Mouse (Mus musculus): ENCODE measurements around the gene Chadl.

Chadl gene

DNA sequence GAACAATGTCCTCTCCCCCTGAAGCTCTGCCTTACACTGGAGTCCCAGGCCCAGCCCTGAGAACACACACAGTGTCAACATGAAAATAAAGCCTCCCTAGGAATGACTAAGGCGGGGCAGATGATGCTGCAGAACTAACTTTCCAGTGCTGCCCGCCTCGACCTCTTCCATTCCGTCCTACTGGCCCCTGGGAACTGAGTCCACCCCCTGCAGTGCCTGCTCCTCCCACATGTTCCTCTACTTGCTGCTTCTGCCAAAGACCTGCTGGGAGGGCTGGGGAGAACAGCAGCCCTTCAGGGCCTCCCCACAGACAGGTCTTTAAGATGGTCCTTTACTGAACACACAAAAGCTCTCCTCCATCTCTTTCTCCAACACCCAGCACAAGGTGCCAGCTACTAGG lies 13.7 kb upstream of the Chadl start:
- CTCF ChIA-PET = interaction anchor here in 2 of 4 experiments (0.9 to 3.7 kb wide), 2 partner anchors 11 to 17 kb away, joined by 3 to 11 read pairs; no protein-coding TSS in a partner anchor
- POLR2A ChIA-PET = interaction anchor here in 3 of 4 experiments (0.5 to 7.6 kb wide), 13 partner anchors 9 to 397 kb away, joined by 3 to 89 read pairs (median 3); no protein-coding TSS in a partner anchor

DNA sequence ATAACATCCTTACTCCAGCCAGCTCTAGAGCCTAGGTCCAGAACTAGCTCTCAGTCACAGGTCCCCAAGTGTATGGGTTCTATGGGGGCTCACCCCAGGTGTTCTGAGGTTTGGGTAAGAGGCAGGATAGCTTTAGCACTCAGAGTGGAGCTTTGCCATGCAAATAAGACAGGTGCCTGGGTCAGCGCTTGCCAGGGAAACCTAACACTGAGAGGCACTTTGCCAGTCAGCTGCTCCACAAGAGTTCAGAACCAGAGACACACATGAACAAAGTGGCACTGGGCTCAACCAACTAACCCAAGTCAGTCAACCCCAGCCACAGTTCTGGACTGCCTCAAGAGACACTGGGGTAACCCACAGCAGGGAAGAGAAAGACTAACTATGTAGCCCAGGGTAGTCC lies 12.6 kb upstream of the Chadl start:
- CTCF ChIA-PET = interaction anchor here (0.5 to 3.7 kb wide), 13 partner anchors 9 to 251 kb away, joined by 3 to 13 read pairs (median 4); partner anchors contain the start of gene Chadl (in 1 of the 4)
- POLR2A ChIA-PET = interaction anchor here (0.6 to 7.6 kb wide), 33 partner anchors 8 to 361 kb away, joined by 3 to 89 read pairs (median 5); partner anchors contain the start of genes Chadl (in 1 of the 4), Ep300 (in 1 of the 4) and Pmm1 (in 1 of the 4)

DNA sequence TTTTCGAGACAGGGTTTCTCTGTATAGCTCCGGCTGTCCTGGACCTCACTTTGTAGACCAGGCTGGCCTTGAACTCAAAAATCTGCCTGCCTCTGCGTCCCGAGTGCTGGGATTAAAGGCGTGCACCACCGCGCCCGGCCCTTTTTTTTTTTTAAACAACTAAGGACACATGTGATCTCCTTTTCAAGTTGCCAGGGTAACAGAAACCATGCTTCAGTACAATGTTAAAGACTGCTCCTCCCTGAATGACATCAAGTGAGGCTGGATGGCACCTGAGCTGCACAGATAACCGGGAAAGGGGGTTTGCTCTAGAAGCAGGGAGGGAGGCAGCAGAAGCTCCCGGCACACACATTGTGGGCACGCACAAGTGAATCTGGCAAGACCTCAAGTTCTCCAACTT lies 11.9 kb upstream of the Chadl start:
- POLR2A ChIA-PET = interaction anchor here (0.6 to 7.6 kb wide), 36 partner anchors 8 to 454 kb away, joined by 3 to 89 read pairs (median 5); partner anchors contain the start of genes Chadl (in 1 of the 4), Ep300 (in 1 of the 4) and Pmm1 (in 1 of the 4)
- CTCF ChIA-PET = interaction anchor here (0.5 to 3.7 kb wide), 15 partner anchors 9 to 252 kb away, joined by 3 to 13 read pairs (median 4); partner anchors contain the start of gene Chadl (in 1 of the 4)

DNA sequence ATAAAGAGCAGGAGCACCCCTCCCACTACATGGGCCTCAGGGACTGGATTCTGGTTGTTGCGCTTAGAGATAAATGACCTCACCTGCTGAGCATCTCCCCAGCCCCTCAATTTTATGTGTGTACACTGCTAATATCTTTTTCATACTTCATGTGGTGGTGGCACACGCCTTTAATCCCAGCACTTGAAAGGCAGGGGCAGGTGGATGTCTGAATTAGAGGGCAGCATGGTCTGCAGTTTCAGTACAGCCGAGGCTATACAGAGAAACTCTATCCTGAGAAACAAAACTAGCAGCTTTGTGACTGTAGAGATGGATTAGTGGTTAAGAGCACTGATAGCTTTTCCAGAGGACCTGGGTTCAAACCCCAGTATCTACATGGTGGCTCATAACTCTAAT lies 6.0 kb upstream of the Chadl start:
- CTCF ChIA-PET = interaction anchor here in 2 of 4 experiments (0.8 to 2.8 kb wide), 4 partner anchors 9 to 128 kb away, joined by 3 to 12 read pairs (median 8); no protein-coding TSS in a partner anchor
- POLR2A ChIA-PET = interaction anchor here in 3 of 4 experiments (0.6 to 8.6 kb wide), 13 partner anchors 7 to 237 kb away, joined by 3 to 154 read pairs (median 4); partner anchors contain the start of genes Rangap1 (in 1 of the 3) and Zc3h7b (in 1 of the 3)

DNA sequence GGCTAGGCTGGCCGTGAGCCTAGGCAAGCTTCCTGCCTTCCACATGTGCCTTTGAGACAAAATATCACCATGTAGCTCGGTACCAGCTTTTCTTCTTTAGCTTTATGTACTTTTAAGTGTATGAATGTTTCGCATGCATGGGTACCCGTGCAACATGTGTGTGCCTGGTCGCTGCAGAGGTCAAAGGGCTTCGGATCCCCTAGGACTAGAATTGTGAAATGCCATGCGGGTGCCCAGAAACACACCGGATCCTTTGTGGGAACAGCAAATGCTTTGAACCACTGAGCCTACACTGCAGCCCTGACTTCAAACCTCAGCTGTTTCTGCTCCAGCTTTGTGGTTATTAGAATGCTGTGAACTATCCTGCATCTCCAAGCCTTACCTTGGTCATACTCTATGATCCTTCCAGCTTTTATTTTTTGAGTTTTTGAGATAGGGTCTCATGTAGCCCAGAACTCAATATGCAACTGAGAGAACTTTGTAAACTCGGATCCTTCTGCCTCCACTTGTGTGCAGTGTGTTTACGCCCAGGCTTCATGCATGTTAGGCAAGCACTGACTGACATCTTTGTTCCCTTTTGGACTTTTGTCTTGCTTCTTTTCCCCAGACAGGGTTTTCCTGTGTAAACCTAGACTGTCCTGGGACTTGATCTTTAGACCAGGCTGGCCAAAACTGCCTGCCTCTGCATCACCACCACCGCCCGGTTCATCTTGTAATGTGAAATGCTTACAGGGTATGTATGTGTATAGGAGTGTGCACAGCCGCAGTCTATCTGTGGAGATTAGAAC lies 5.4 kb upstream of the Chadl start:
- POLR2A ChIA-PET = interaction anchor here in 3 of 4 experiments (0.7 to 8.6 kb wide), 20 partner anchors 8 to 313 kb away, joined by 3 to 154 read pairs (median 3); partner anchors contain the start of genes Rangap1 (in 1 of the 3) and Zc3h7b (in 1 of the 3)
- CTCF ChIA-PET = interaction anchor here in 3 of 4 experiments (0.6 to 2.8 kb wide), 10 partner anchors 9 to 467 kb away, joined by 3 to 12 read pairs (median 4); partner anchors contain the start of gene Mchr1 (in 1 of the 3)

DNA sequence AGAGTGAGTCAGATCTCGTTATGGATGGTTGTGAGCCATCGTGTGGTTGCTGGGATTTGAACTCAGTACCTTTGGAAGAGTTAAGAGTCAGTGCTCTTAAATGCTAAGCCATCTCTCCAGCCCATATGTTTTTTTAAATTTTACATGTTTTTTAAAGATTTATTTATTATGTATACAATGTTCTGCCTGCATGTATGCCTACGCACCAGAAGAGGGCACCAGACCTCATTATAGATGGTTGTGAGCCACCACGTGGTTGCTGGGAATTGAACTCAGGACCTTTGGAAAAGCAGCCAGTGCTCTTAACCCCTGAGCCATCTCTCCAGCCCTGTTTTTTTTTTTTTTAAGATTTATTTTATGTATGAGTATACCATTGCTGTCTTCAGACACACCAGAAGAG lies 4.3 kb upstream of the Chadl start:
- POLR2A ChIA-PET = interaction anchor here (0.6 to 9.9 kb wide), 42 partner anchors 8 to 314 kb away, joined by 3 to 154 read pairs (median 4); partner anchors contain the start of genes Ep300 (in 2 of the 4), Csdc2 (in 1 of the 4), L3mbtl2 (in 1 of the 4) and Rangap1 (in 1 of the 4)

DNA sequence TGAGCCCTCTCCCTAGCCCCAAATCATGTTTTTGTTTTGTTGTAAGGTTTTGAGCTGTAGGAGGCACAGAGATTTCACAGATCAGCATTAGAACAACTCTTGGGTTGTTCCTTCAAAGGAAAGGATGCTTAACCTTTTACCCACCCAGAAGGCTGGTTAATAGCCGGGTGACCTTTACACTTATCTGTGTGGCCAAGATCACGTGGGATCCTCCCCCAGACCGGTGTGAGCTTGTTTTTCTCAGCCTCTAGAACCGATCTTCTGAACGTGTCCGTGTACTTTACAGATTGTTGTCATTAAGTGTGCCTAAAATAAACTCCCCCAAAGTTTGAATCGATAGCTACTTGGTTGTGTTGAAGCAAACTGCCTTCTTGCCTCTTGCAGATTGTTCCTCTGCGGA lies 3.5 kb upstream of the Chadl start:
- ChIA-PET CTCF (interaction anchor here (0.6 to 3.4 kb wide), 27 partner anchors 8 to 446 kb away, joined by 3 to 12 read pairs (median 3); partner anchors contain the start of genes Pmm1 (in 1 of the 4), Rangap1 (in 1 of the 4), Srebf2 (in 1 of the 4) and Zc3h7b (in 1 of the 4)), POLR2A (interaction anchor here (0.5 to 9.9 kb wide), 72 partner anchors 8 to 1854 kb away, joined by 3 to 154 read pairs (median 4); partner anchors contain the start of genes Rangap1 (in 2 of the 4), Zc3h7b (in 2 of the 4), Csdc2 (in 1 of the 4) and Ep300 (in 1 of the 4))

More for the DNA sequence above, 4.3 kb upstream of the Chadl start:
- CTCF ChIA-PET = interaction anchor here (0.7 to 3.4 kb wide), 11 partner anchors 9 to 466 kb away, joined by 3 to 12 read pairs (median 3); partner anchors contain the start of gene Mchr1 (in 1 of the 4)

DNA sequence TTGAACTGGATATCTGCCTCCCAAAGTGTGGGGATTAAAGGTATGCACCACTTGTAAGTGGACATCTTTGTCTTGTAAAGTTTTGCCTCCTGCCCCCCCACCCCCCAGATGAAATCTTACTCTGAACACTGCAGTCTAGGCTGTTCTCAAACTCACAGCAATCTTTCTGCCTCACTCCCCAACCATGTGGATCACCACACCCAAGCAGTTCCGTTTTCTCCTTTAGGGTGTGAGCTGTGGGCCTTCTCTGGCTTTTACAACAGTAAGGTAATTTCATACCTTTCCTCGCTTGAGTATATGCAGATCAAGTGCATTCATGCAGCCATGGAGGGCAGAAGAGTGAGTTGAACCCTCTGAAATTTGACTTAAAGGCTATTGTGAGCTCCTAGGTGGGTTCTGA lies 3.1 kb upstream of the Chadl start:
- ChIA-PET CTCF (interaction anchor here (0.6 to 3.4 kb wide), 28 partner anchors 8 to 552 kb away, joined by 3 to 12 read pairs (median 3); partner anchors contain the start of genes 1500009C09Rik (in 1 of the 4), L3mbtl2 (in 1 of the 4), Pmm1 (in 1 of the 4) and Rangap1 (in 1 of the 4)), POLR2A (interaction anchor here (0.6 to 9.9 kb wide), 76 partner anchors 8 to 1853 kb away, joined by 3 to 154 read pairs (median 4); partner anchors contain the start of genes Csdc2 (in 1 of the 4), Ep300 (in 1 of the 4), L3mbtl2 (in 1 of the 4) and Pmm1 (in 1 of the 4))

DNA sequence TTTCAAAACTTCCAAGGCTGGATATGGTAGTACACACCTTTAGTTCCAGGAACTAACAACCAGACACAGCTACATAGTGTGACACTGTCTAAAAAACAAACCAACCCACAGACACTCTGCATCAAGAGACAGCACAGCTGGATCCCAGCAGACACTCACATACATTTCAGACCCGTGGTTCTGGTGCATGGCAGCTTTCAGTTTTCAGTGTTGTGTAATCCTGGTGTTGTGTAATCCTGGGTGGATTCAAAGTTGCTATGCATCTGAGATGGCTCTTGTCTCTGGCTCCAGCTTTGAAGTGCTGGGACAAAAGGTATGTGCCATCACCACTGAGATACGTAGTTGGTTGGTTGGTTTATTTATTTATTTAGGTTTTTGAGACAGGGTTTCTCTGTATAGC lies 1.4 kb upstream of the Chadl start:
- ChIA-PET POLR2A (interaction anchor here in 2 of 4 experiments (0.9 to 9.9 kb wide), 24 partner anchors 10 to 232 kb away, joined by 3 to 154 read pairs (median 4); partner anchors contain the start of genes Polr3h (in 2 of the 2), L3mbtl2 (in 1 of the 2), Rbx1 (in 1 of the 2) and Tef (in 1 of the 2)), CTCF (interaction anchor here in 3 of 4 experiments (0.5 to 3.4 kb wide), 8 partner anchors 11 to 262 kb away, joined by 3 to 12 read pairs (median 4); partner anchors contain the start of gene Pmm1 (in 1 of the 3))

DNA sequence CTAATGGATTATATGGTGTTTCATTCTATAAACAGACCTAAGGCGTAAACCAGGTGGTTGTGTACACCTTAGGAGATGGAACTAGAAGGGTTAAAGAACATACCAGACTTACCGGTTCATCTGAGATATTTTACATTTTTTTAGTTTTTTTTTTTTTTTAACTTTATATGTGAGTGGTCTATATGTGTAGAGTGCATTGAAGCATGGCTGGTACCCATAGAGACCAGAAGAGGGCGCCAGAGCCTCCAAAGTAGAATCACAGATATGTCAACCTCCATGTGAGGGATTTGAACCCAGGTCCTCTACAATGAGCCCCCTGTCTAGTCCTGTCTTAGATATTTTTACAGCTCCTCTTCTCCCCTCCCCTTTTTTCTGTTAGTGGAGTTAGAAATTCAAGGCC lies 760 bp upstream of the Chadl start:
- ChIA-PET POLR2A (interaction anchor here in 3 of 4 experiments (0.7 to 9.9 kb wide), 11 partner anchors 11 to 325 kb away, joined by 3 to 154 read pairs (median 3); partner anchors contain the start of genes L3mbtl2 (in 1 of the 3), Rangap1 (in 1 of the 3) and Zc3h7b (in 1 of the 3)), CTCF (interaction anchor here in 2 of 4 experiments (0.7 to 3.4 kb wide), 6 partner anchors 21 to 231 kb away, joined by 3 to 12 read pairs (median 4); no protein-coding TSS in a partner anchor)

DNA sequence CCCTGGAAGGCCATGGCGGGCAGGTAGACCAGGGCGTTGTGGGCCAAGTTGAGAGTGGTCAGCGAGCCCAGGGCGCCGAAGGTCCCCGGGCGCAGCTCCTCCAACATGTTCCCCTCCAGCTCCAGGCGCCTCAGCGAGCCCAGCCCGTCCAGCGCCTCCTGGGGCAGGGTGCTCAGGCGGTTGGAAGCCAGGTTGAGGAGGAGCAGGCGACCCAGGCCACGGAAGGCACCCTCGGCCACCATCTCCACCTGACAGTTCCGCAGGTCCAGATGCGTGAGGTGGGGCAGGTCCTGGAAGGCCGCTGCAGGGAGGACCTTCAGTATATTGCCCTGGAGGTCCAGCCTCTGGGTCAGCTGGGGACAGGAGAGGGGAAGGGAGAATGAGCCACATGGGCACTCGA lies 2.2 kb downstream of the Chadl start:
- ChIA-PET CTCF (interaction anchor here in 3 of 4 experiments (0.7 to 3.6 kb wide), 21 partner anchors 9 to 280 kb away, joined by 3 to 28 read pairs (median 5); partner anchors contain the start of genes L3mbtl2 (in 1 of the 3), Rangap1 (in 1 of the 3) and Zc3h7b (in 1 of the 3)), POLR2A (interaction anchor here (0.6 to 9.9 kb wide), 53 partner anchors 9 to 321 kb away, joined by 3 to 107 read pairs (median 5); partner anchors contain the start of genes Ep300 (in 2 of the 4), L3mbtl2 (in 2 of the 4), Rbx1 (in 2 of the 4) and Pmm1 (in 1 of the 4))

DNA sequence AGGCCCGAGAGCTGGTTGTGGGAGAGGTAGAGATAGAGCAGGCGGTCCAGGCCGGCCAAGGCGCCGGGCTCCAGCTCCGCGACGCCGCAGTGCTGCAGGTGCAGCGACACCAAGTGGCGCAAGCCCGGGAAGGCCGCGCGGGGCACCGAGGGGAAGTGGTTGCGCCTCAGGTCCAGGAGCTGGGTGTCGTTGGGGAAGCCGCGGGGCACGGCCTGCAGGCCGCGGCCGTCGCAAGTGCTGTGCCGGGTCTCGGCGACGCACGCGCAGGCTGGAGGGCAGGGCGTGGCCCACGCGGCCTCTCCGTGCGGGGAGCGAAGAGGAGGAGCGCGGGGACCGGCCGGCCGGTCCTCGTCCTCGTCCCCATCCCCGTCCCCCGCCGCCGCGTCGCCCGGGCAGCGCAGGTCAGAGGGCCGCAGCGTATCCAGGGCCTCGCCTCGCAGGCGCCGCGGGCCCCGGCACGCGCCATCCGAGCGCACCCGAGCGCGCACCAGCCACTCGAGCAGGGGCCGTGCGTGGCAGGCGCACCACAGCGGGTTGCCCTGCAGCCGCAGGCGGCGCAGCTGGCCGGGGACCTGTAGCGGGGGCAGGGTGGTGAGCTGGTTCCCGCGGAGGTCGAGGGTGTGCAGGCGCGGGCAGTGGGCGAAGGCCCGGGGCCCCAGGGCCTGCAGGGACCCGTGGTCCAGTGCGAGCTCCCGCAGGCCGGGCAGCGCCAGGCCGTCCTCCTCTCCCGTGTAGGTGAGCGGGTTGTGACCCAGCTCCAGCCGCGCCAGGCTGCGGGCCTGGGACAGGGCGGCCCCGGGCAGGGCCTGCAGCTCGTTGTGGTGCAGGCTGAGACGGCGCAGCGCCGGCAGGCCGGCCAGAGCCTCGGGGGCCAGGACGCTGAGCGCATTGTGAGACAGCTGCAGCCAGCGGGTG lies 2.9 kb downstream of the Chadl start:
- CTCF ChIA-PET = interaction anchor here (0.5 to 3.6 kb wide), 72 partner anchors 9 to 322 kb away, joined by 3 to 28 read pairs (median 4); partner anchors contain the start of genes Rbx1 (in 2 of the 4), Ep300 (in 1 of the 4), L3mbtl2 (in 1 of the 4) and Rangap1 (in 1 of the 4)
- POLR2A ChIA-PET = interaction anchor here (0.5 to 9.9 kb wide), 114 partner anchors 8 to 1459 kb away, joined by 3 to 107 read pairs (median 4); partner anchors contain the start of genes L3mbtl2 (in 4 of the 4), Rbx1 (in 4 of the 4), Ep300 (in 3 of the 4) and Rangap1 (in 2 of the 4)

DNA sequence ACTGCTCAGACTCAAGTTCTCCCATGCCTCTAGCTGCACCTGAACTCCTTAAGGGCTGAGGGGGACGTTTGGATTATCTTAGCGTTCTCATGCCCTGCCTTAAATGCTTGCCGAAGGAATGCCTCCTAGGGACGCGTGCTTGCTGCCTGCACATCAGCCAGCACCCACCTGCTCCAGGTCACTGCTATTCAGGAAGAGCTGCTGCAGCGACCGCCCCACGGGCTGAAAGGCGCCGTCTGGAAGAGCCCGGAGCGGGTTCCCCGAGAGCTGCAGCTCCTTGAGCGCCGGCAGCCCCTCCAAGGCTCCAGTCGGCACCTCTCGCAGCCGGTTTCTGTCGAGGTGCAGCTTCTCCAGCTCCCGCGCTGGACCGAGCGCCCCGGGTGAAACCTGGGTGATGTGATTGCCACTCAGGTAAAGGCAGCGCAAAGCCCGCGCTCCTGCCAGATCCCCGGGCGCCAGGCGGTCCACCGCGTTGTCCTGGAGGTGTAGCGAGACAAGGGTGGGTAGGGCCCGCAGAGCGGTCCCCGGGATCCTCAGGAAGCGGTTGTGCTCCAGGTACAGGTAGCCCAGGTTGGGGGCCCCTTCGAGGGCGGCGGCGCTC lies 3.6 kb downstream of the Chadl start:
- CTCF ChIA-PET = interaction anchor here (0.5 to 3.6 kb wide), 71 partner anchors 8 to 558 kb away, joined by 3 to 28 read pairs (median 4); partner anchors contain the start of genes Rbx1 (in 2 of the 4), Ep300 (in 1 of the 4), L3mbtl2 (in 1 of the 4) and Rangap1 (in 1 of the 4)
- POLR2A ChIA-PET = interaction anchor here (0.5 to 9.9 kb wide), 105 partner anchors 9 to 1439 kb away, joined by 3 to 107 read pairs (median 4); partner anchors contain the start of genes L3mbtl2 (in 4 of the 4), Rbx1 (in 4 of the 4), Ep300 (in 3 of the 4) and Rangap1 (in 2 of the 4)

DNA sequence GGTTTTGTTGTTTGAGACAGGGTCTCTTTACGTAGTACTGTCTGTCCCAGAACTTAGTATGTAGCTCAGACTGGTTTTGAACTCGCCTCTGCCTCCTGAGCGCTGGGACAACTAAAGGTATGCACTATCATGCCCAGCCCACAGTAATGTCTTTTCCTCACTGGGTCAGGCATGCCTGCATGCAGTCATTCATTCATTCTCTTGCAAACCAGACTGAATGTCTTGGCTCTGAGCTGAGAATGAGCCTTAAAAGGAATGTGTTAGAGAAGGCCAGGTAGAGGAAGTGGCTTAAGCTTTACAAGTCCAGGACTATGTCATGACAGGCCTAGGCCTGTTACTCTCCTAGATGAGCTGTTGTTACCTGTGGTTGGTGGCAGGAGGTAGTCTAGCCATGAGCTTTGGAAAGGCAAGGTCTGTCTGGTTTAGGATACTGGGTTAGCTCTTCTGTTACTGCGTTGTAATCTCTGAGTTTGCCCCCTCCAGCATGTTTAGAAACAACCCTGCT lies 16.7 kb downstream of the Chadl start:
- POLR2A ChIA-PET = interaction anchor here in 3 of 4 experiments (0.5 to 2.5 kb wide), 19 partner anchors 10 to 324 kb away, joined by 3 to 12 read pairs (median 4); partner anchors contain the start of genes Rbx1 (in 2 of the 3), Ep300 (in 1 of the 3) and L3mbtl2 (in 1 of the 3)
- CTCF ChIA-PET = interaction anchor here in 3 of 4 experiments (0.8 to 1.5 kb wide), 5 partner anchors 13 to 232 kb away, joined by 3 to 11 read pairs (median 3); no protein-coding TSS in a partner anchor

DNA sequence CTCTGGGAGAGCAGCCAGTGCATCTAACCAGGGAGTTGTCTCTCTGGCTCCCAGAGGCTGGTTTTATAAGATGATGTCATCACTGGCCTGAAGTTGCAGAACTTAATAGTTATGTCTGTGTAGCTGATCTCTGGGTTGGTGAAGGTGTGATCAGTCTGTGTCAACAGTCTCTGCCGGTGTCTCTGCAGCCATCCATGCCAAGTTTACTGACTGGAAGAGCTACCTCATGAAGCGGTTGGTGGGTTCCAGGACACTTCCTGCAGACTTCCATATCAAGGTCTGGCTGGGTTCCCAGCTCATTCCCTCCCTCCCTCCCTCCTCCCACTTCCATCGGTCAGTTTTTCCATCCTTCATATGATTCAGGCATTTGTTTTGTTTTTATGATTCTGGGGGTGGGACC lies 20.4 kb downstream of the Chadl start:
- ChIA-PET CTCF (no interaction called here), POLR2A (interaction anchor here in 1 of 4 experiments (1.9 kb wide), 1 partner anchor 16 kb away, joined by 4 read pairs; no protein-coding TSS in a partner anchor)

All from embryonic stem cell, embryonic (primary cell).